Mouse (Mus musculus) hindbrain, embryonic 13.5 days (tissue): ENCODE results near the gene Dnah9. TPM values are rescaled to one million over a fixed set of nuclear protein-coding genes. Genes with fewer than 3 reads are reported as not detected.

Source experiments
- ATAC-seq: fragments of 200-750 bp; cut with Nextera tagmentation; 2 replicates; pipeline ENCODE4 v1.8.0; 2017; ENCODE audit warnings: moderate TSS enrichment; ENCODE audit not compliant: low FRiP score
- H3K27ac ChIP-seq: fragments of 300-500 bp; sonication (generic); 2 replicates; pipeline ENCODE4 v1.5.1; 2015; ENCODE audit warnings: inconsistent platforms, mild to moderate bottlenecking, moderate library complexity
- H3K27me3 ChIP-seq: fragments of 300-500 bp; sonication (generic); 2 replicates; pipeline ENCODE4 v1.6.1; 2015; ENCODE audit warnings: mild to moderate bottlenecking, inconsistent platforms
- H3K36me3 ChIP-seq: fragments of 300-500 bp; sonication (generic); 2 replicates; pipeline ENCODE4 v1.6.1; 2015; ENCODE audit warnings: mild to moderate bottlenecking, inconsistent platforms
- H3K4me1 ChIP-seq: fragments of 300-500 bp; sonication (generic); replicated peaks from 2 replicates; pipeline ENCODE4 v1.6.1; 2015; ENCODE audit warnings: inconsistent platforms
- H3K4me2 ChIP-seq: fragments of 300-500 bp; sonication (generic); 2 replicates; pipeline ENCODE4 v1.6.1; 2015; ENCODE audit warnings: inconsistent platforms, mild to moderate bottlenecking, moderate library complexity
- H3K4me3 ChIP-seq: fragments of 300-500 bp; sonication (generic); 2 replicates; pipeline ENCODE4 v1.5.1; 2015; ENCODE audit warnings: mild to moderate bottlenecking, inconsistent platforms
- H3K9ac ChIP-seq: fragments of 300-500 bp; sonication (generic); 2 replicates; pipeline ENCODE4 v1.6.1; 2015; ENCODE audit warnings: mild to moderate bottlenecking, inconsistent platforms
- H3K9me3 ChIP-seq: fragments of 300-500 bp; sonication (generic); 2 replicates; pipeline ENCODE4 v1.6.1; 2016; ENCODE audit warnings: inconsistent platforms
- WGBS: fragments of 180-500 bp; shearing (Covaris S2); methylation state at CpG from one replicate; pipeline ENCODE4 v1.1.7; 2015; 5-methylcytosine and 5-hydroxymethylcytosine counted together
- polyA plus RNA-seq: library from polyadenylated mRNA; unstranded; fragments of >200 nt; fragmentation: Nextera tagmentation; extraction: Ambion mirVana; gene quantifications from 2 replicates; pipeline ENCODE4 v1.2.1, GENCODE M21; 2015

Gene Dnah9
- 2.8 and 2.9 TPM in 2 replicates for polyA plus RNA-seq

DNA sequence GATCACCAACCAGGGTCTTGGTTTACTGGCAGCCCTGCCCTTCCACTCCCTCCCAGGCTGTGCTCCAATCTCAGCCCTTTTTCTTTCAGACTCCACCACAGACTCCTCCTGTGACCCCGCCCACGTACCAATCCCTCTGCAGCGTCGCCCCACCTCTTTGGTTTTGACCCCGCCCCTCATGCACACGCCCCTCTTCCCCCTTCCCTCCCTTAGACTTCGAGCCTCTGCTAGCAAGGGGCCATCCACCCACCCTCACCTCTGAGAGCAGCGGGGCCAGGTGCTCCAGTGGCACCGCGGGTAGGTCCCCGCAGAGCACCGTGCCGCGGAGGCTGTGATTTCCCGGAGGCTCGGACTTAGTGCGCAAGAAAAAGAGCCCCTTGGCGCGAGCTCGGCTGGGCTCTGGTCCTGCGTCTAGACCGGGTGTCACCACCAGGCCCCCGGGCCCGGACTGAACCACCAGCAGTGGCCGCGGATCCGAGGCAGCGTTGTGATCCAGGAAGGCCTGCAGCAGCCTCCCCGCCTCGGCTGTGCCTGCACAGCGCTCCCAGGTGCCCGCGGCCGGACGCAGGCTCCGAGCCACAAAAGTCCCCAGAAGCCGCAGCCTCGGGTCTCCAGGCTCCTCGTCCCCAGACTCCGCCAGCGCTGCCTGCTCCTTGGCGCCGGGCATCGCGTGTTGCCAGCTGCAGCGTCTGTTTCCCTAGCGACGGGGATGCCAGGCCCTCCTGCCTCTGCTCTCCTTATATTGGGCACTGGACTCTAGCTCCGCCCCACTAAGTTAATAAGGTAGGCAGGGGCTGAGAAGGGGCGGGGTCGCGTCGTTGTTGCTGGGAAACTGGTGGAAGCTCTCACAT is at the start of gene Dnah9:
Gene Dnah9 (minus strand): TSS at position 751 of the 851 bp plus-strand sequence.
- peak within 1 kb of the TSS; percentile 96 for H3K4me2 ChIP-seq
- WGBS = under 1% methylated on average over 50 of the region's 53 CpGs
- peaks cover 4% of the 10 kb centered on the region; the same call in 1 of the 2 replicates for H3K4me1 ChIP-seq
- H3K9me3 ChIP-seq = no peaks in the 10 kb centered on the region
- H3K27me3 ChIP-seq = no peaks in the 10 kb centered on the region
- H3K4me3 ChIP-seq = peak within 1 kb of the TSS; percentile 69
- ATAC-seq = peak; percentile 96
- H3K36me3 ChIP-seq = no peaks in the 10 kb centered on the region
- H3K9ac ChIP-seq = peak within 1 kb of the TSS; percentile 84
- H3K27ac ChIP-seq = peak within 1 kb of the TSS; percentile 89

DNA sequence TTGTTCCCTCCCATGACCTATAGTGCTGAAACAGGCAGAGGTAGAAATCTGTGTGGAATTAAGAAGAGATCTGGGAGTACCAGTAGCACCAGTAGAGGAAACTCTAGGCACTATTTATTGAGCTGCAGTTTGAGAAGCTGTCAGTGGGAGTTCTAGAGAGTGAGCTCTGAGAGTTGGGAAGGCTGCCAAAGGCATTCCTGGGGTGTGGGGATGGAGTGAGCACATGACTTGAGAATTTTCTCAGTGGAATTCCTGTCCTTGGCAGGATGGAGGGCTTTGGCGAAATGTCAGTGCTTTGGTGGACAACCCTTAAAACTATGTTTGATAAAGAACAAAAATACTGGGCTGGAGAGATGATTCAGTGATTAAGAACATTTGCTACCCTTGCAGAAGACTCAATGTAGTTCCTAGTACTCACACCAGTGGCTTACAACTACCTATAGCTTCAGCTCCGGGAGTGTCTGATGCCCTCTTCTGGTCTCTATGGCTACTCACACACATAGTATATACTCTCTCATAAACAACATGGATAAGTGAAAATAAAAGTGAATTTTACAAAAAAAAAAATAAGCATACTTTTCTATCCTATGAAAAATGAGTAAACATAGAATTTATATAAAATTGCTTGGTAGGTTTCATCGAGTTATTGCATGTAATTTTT is 20.4 kb upstream of the Dnah9 start:
- H3K27me3 ChIP-seq = no peaks in the 10 kb centered on the region
- H3K27ac ChIP-seq = no peak overlapping the region
- WGBS = 85% methylated on average over 3 of the region's 3 CpGs
- no peak for ATAC-seq
- H3K4me2 ChIP-seq = no peak overlapping the region
- no peaks in the 10 kb centered on the region for H3K36me3 ChIP-seq
- H3K4me1 ChIP-seq = no peaks in the 10 kb centered on the region
- no peak overlapping the region for H3K4me3 ChIP-seq
- H3K9ac ChIP-seq = no peak overlapping the region
- H3K9me3 ChIP-seq = no peaks in the 10 kb centered on the region

DNA sequence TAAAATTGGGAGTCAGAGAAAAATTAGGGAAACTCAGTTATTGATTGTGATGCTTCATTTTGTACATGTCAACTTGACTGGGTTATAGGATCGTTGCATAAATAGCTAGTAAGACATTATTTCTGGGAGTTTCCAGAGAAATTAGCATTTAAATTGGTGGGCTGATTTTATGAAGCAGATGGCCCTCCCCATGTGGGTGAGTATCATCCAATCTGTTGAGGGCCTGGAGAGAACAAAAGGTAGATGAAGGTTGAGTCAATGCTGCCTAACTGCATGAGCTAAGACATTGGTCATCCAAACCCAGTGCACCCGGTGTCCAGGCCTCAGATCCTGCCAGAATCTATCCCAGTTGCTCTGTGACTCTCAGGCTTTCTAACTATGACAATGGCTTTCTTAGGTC is 19.8 kb upstream of the Dnah9 start:
- Histone ChIP-seq H3K4me2 (no peak overlapping the region), H3K9me3 (no peaks in the 10 kb centered on the region), H3K9ac (no peak overlapping the region), H3K4me1 (no peaks in the 10 kb centered on the region), H3K4me3 (no peak overlapping the region), H3K36me3 (no peaks in the 10 kb centered on the region), H3K27me3 (no peaks in the 10 kb centered on the region), H3K27ac (no peak overlapping the region)
- 70% methylated on average over 2 of the region's 2 CpGs for WGBS
- ATAC-seq = no peak

DNA sequence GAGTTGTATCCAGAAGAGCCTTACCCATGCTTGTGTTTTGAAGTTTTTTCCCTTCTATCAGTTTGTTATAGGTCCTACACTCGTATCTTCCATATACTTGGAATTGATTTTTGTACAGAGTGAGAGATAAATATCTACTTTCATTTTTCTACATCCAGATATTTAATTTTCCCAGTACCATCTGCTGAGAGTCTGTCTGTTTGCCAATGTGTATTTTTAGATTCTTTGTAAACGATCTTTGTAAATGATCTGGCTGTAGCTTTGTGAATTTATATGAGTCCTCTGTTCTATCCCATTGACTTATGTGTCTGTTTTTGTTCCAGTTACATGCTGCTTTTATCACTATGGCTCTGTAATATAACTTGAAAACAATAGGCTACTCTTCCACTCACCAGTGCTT is 9.4 kb upstream of the Dnah9 start:
- no peaks in the 10 kb centered on the region for H3K36me3 ChIP-seq
- H3K4me3 ChIP-seq = no peak overlapping the region
- 81% methylated on average over 2 of the region's 2 CpGs for WGBS
- ATAC-seq = no peak
- no peak overlapping the region for H3K4me2 ChIP-seq
- H3K9me3 ChIP-seq = 0 out of 2 replicates have a peak, but pooled peaks cover 2% of the 10 kb centered on the region
- H3K27me3 ChIP-seq = no peaks in the 10 kb centered on the region
- no peak overlapping the region for H3K9ac ChIP-seq
- no peaks in the 10 kb centered on the region for H3K4me1 ChIP-seq
- H3K27ac ChIP-seq = no peak overlapping the region

DNA sequence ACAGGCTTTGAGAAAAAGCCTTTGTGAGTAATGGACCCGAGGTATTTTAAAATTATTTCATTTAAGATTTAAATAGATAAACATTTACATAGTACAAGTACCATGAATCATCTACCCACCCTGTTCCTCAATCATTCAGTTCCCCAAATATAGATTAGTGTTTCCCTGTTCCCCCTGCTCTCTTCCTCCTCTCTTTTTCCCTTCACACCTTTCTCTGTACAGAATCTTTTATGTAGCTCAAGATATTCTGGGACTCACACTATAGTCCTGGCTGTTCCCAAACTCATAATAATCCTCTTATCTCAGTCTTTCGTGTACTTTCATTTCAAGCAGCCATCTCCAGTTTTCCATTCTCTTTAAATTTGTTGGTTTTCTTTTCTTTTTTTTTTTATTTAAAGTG is 4.3 kb downstream of the Dnah9 start:
- Histone ChIP-seq H3K27me3 (no peaks in the 10 kb centered on the region), H3K4me1 (peaks cover 4% of the 10 kb centered on the region; the same call in 1 of the 2 replicates), H3K4me3 (no peak overlapping the region), H3K9ac (no peak overlapping the region), H3K36me3 (no peaks in the 10 kb centered on the region), H3K27ac (no peak overlapping the region), H3K4me2 (no peak overlapping the region), H3K9me3 (no peaks in the 10 kb centered on the region)
- no peak for ATAC-seq
- 92% methylated on average over 2 of the region's 2 CpGs for WGBS

DNA sequence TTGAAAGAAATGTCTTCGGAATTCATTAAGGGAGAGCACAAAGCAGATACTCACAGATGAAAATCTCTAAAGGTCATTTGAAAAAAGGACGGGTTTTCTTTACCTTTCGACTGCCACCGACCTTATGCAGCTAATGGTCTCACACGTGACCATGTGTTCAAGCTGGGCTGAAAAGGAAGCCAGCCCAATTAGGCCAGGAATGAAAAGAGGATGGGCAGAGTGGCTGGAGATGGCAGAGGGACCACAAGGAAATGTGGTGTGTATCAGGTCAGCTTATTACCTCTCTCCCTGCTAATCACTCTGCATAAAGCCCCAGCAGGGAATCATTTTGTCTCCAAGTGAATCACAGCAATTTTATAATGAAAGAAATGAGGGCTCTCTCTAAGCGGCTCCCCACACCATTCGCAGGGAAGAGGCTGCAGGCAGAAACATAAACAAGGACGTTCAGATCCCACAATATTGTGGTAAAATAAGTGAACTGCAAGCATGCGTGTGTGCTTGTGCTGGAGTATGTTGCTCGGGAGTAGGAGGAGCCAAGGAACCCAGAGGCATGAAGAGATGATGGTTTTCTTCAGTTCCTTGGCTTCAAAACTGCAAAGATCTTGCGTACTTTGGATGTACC is 27.6 kb downstream of the Dnah9 start:
- 53% methylated on average over 11 of the region's 11 CpGs for WGBS
- no peak for ATAC-seq
- peak overlapping the region; percentile 14; the same call in 1 of the 2 replicates for H3K27ac ChIP-seq

DNA sequence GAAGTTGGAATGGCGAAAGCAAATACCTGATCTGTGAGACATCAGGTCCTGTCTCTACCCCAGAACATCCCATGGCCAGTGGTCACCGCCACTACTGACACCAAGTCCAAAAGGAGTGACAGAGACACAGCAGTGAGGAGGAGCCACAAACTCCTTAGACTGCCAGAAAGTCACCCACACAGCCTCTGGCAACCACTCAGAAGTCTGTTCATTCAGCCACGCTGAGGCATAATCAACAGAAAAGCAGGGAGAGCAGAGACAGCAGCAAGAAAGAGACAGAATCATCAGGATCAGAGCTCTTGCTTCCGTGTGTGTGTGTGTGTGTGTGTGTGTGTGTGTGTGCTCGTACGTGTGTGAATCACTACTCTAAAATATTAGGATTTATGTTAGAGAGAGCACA is 33.5 kb downstream of the Dnah9 start:
- Histone ChIP-seq H3K4me3 (no peak overlapping the region), H3K27ac (no peak overlapping the region), H3K4me1 (no peaks in the 10 kb centered on the region), H3K4me2 (no peak overlapping the region), H3K9ac (no peak overlapping the region), H3K9me3 (no peaks in the 10 kb centered on the region), H3K36me3 (no peaks in the 10 kb centered on the region), H3K27me3 (no peaks in the 10 kb centered on the region)
- no peak for ATAC-seq
- WGBS = 85% methylated on average over 6 of the region's 6 CpGs

More for the DNA sequence above, 27.6 kb downstream of the Dnah9 start:
- H3K27me3 ChIP-seq = no peaks in the 10 kb centered on the region
- no peak overlapping the region for H3K4me3 ChIP-seq
- no peaks in the 10 kb centered on the region for H3K9me3 ChIP-seq
- no peak overlapping the region for H3K4me2 ChIP-seq
- no peaks in the 10 kb centered on the region for H3K36me3 ChIP-seq
- peaks cover 4% of the 10 kb centered on the region; the same call in 1 of the 2 replicates for H3K4me1 ChIP-seq
- no peak overlapping the region for H3K9ac ChIP-seq

DNA sequence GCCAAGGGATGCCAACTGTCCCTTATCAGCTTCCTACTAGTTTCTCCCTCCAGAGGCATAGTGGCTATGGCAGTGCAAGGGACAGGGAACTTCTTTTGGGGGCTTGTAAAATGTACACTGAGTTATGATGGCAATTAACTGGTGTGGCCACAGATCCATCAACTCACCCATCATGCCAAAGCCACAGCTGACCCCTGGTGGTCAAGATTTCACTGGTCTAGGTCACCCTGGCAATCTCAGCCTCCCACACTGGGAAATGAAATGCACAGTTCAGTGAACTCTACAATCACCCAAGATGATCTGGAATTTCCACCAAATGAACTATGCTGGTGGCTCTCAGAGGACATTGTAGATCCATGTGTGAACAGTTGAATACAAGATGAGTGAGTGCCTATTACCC is 42.2 kb downstream of the Dnah9 start:
- H3K9ac ChIP-seq = no peak overlapping the region
- no peaks in the 10 kb centered on the region for H3K27me3 ChIP-seq
- no peak overlapping the region for H3K4me3 ChIP-seq
- H3K4me2 ChIP-seq = no peak overlapping the region
- H3K27ac ChIP-seq = no peak overlapping the region
- no peaks in the 10 kb centered on the region for H3K4me1 ChIP-seq
- no peaks in the 10 kb centered on the region for H3K36me3 ChIP-seq
- H3K9me3 ChIP-seq = no peaks in the 10 kb centered on the region
- no peak for ATAC-seq

DNA sequence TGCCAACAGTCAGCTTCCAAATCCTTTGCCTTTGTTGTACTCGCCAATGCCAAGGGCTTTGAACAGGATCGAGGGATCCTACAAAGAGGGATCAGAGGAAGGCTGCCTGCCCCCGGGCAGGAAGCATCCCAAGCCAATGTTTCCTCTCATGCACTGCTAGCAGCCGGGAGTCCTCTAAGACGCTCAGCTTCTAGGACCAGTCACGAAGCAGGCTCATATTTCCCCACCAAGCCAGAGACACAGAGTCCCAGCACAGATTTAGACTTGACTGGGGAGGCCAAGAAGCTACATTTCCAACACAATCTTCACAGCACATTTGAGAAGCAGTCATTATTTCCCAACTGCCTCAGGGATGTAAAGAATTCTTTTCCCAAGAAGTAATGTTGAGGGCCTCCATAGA is 43.9 kb downstream of the Dnah9 start:
- Histone ChIP-seq H3K27me3 (no peaks in the 10 kb centered on the region), H3K36me3 (no peaks in the 10 kb centered on the region), H3K9me3 (no peaks in the 10 kb centered on the region), H3K4me1 (no peaks in the 10 kb centered on the region), H3K27ac (no peak overlapping the region), H3K9ac (no peak overlapping the region), H3K4me2 (no peak overlapping the region), H3K4me3 (no peak overlapping the region)
- WGBS = 79% methylated on average over 6 of the region's 6 CpGs
- no peak for ATAC-seq

DNA sequence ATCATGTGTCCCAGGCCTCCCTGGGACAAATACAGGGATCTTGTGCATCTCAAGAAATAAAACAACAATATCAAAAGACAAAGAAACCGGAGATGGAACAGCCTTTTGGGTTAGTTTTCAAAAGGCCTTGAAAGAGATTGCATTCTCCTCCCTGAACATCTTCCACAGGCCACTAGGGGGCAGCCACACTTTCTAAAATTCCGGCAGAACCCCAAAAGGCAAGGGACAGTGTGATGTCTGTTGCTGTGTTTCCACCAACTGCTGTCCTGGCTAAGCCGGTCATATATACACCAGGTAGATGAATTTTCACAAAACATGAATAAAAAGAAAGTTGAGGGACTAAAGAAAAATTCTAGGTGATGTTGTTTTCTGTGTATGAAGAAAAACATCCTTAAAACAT is 46.3 kb downstream of the Dnah9 start:
- WGBS = 19% methylated on average over 3 of the region's 3 CpGs
- Histone ChIP-seq H3K27me3 (no peaks in the 10 kb centered on the region), H3K9me3 (no peaks in the 10 kb centered on the region), H3K36me3 (no peaks in the 10 kb centered on the region), H3K27ac (no peak overlapping the region), H3K9ac (no peak overlapping the region), H3K4me3 (no peak overlapping the region), H3K4me1 (no peaks in the 10 kb centered on the region), H3K4me2 (no peak overlapping the region)
- no peak for ATAC-seq

DNA sequence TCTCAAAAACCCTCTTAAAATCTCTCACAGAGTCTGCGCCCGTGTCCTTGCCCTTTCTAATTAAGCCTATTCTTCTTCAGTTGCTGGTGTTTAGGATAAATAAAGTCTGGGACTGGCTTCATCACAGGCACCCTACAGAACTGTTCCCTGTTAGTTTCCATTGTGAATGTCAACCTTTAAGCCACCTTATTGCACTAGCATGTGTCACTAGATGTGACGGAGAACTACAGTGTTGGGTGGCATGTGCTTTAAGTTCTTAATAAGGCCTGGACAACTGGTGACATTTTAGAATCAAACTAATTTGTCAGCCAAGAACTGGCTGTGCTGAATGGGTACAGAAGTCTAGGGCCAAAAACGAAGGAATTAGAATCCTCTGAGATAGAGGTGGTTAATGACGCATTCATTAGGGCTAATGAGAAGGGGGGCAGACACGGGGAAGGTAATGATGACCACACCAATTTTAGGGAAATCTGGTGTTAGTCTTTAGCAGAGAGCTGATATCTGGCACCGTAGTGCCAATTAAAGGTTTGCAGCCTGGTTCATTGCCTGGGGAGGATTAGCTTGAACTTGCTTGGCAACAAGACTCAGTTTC is 84.6 kb downstream of the Dnah9 start:
- no peaks in the 10 kb centered on the region for H3K9me3 ChIP-seq
- H3K36me3 ChIP-seq = no peaks in the 10 kb centered on the region

DNA sequence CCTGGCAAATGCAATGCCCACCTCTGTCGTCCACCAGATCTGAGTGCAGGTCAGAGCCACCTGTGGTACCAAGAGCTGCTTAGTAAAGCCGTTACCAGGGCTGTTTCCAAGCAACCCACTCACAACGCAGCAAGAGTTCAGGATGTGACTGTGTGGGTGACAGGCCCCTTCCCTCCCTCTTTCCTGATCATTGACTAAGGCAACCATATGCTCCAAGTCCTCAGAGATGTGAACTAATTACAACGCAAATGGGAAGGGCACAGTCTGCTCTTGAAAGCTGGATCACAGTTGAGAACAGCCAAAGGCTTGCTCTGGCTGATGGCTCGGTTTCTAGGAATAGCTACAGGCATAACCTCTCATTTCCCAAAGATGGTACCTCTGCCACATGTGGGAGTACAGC is 95.4 kb downstream of the Dnah9 start:
- Histone ChIP-seq H3K27me3 (no peaks in the 10 kb centered on the region), H3K9me3 (no peaks in the 10 kb centered on the region), H3K36me3 (no peaks in the 10 kb centered on the region), H3K27ac (no peak overlapping the region), H3K4me2 (no peak overlapping the region), H3K9ac (no peak overlapping the region), H3K4me3 (no peak overlapping the region), H3K4me1 (no peaks in the 10 kb centered on the region)
- 74% methylated on average over 5 of the region's 5 CpGs for WGBS
- no peak for ATAC-seq

More for the DNA sequence above, 84.6 kb downstream of the Dnah9 start:
- H3K9ac ChIP-seq = no peak overlapping the region
- ATAC-seq = no peak
- H3K4me3 ChIP-seq = no peak overlapping the region
- no peak overlapping the region for H3K27ac ChIP-seq
- whole genome bisulfite sequencing = 87% methylated on average over 7 of the region's 7 CpGs
- no peaks in the 10 kb centered on the region for H3K27me3 ChIP-seq
- no peaks in the 10 kb centered on the region for H3K4me1 ChIP-seq
- no peak overlapping the region for H3K4me2 ChIP-seq
